Mouse (Mus musculus) B cell, adult 67 days (primary cell): ENCODE measurements around the gene Sstr2. TPM values are rescaled to one million over a fixed set of nuclear protein-coding genes. Genes with fewer than 3 reads are reported as not detected.

Source experiments
- total RNA-seq, 2 experiments: library from RNA; stranded (reverse); gene quantifications; 4 replicates each; pipeline ENCODE4 v1.2.4; 2023

Sstr2 gene
- total RNA-seq = not detected

DNA sequence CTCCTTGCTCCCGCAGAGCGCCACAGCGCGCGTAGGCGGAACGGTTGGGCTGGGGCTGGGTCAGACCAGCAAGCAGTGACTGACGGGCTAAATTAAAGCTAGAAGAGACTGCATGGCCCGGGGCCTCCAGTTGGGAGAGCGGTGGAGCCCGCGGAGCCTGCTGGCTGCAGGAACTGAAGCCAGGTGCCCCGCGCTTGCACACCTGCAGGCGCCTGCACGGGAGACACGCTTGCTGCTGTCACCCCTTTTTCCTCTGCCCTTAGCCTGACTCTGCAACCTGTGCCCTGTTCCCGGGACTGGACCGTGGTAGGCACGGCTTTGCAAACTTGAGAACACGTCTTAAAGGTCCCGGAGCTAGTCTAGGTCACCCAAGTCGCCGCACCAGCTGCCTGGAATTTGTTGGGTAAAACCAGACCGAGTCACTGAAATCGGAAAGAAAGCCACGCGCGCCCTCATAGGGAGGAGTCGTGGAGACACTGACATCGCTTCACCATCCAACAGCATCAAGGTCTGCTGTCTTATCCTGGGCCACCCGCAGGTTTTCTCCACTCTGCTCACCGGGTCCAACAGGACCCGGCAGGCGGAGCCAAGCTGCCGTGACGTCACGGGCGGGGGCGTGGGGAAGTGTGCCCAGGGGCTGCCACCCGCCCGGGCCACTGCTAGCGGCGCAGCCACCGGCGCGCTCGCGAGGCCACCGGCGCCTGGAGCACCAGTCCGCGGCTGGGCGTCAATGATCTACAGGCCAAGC lies at the start of gene Sstr2:
Gene Sstr2 (plus strand): TSS at position 671 of the 748 bp plus-strand sequence.

DNA sequence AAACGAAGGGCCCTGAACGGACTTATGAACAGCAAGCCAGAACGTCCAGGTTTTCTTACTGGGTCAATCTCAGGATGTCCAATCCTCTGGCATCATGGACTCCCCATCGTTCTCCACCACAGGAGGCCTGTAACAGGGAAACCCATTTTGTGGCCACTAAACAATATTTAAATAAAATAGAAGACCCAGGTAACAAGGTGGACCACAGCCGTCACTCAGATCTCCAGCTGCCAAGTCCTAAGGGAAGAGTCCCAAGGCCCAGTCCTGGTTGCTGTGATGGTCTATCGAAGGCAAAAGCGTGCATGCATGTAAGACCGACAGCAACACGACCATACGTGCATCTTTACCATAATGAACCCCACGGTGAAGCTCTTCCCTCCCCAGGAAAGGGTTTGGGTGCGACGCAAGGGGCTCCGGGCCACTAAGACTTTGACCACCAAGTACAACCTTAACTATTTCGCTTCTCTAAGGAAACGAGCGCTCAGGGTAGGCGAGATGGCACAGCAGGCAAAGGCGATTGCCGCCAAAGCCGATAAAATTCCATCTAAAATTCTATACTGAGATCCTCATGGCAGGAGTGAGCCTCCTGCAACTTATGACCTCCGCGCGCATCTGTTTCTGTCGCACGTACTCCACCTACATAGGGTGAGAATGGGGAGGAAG lies 29.7 kb downstream of the Sstr2 start, which contains the start of gene Cog1:
Gene Cog1 (plus strand): TSS at position 480 of the 663 bp plus-strand sequence.

DNA sequence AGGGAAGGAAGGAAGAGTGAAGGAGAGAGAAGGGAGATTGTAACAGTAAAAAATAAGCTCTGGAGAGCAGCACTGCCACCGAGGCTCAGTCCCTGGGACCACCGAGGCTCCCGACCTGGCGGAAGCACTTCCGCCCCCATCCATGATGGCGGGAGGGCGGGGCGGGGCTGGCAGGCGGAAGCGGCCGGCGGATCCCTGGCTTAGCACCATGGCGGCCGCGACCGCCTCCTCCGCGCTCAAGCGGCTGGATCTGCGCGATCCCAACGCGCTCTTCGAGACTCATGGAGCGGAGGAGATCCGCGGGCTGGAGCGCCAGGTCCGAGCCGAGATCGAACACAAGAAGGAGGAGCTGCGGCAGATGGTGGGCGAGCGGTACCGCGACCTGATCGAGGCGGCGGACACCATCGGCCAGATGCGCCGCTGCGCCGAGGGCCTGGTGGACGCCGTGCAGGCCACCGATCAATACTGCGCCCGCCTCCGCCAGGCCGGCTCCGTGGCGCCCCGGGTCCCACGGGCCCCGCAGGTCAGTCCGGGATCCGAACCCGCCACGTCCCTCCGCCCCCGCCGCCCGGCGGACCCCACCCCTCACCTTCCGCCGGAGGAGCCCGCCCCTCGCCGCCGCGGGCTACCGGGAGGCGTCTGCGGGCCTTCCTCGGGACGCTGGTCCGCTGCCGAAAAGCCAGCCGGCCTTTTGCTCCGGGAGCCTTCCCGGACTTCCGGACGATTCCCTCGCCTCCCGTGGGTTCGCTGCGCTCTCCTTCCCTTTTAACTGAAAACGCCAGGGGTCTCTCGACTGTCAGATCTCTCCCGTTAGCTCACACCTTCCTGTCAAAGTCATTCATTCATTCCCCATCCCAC lies 30.4 kb downstream of the Sstr2 start, which contains the start of gene Slc39a11:
Gene Slc39a11 (minus strand): TSS at position 727 of the 858 bp plus-strand sequence.

Other genes with a start within 250 kb of the Sstr2 start
- 10 to 100 TPM; 55.1 to 58.5 TPM for gene Cog1, start 29.8 kb downstream of the Sstr2 start, total RNA-seq
- 1 to 10 TPM; 4.7 to 7.2 TPM for gene Slc39a11, start 30.7 kb downstream of the Sstr2 start, total RNA-seq
- 10 to 100 TPM; 22.2 to 23.0 TPM for gene Fam104a, start 64.8 kb downstream of the Sstr2 start, total RNA-seq
- 10 to 100 TPM; 21.3 to 31.3 TPM for gene D11Wsu47e, start 65.1 kb downstream of the Sstr2 start, total RNA-seq
- gene Cpsf4l, start 90.7 kb downstream of the Sstr2 start, total RNA-seq = not detected
- 1 to 10 TPM; 3.6 to 4.9 TPM for gene Cdc42ep4, start 132.5 kb downstream of the Sstr2 start, total RNA-seq